Mouse (Mus musculus): ENCODE measurements around the gene Map7d1. TPM values are rescaled to one million over a fixed set of nuclear protein-coding genes. Genes with fewer than 3 reads are reported as not detected.

The Map7d1 gene
- polyA plus RNA-seq, 1 experiment from 2014 or later, result 80.9 TPM

DNA sequence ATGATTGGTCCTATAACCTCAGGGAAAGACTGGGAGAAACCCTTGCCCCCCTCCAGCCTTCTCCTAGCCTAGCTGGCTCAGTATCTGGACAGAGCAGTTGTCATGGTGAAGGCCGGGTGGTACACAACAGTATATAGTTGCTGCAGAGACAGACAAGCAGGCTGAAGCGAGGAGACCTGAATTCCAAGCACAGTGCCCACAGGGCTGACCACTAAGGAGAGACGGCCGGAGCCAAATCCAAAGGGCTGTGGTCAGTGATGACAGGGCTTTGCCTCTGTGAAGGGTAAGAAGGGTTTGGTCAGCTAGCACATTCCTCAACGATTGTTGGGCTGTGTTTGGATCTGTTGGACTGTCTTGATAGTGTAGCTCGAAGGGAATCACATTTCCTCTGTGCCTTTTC is 5.1 kb upstream of the Map7d1 start:
- no peaks in the 10 kb centered on the region for H3K9me3 ChIP-seq (ENCODE audit: control insufficient read depth, low read length)
- 0 out of 2 replicates have a peak overlapping the region, but pooled peaks have one; percentile 41 for H3K9ac ChIP-seq (ENCODE audit: low read length)
- H3K4me1 ChIP-seq (ENCODE audit: control insufficient read depth, insufficient read depth, low read length), result peaks cover 43% of the 10 kb centered on the region
- H3K4me3 ChIP-seq (ENCODE audit: low read depth, low read length), result no peak overlapping the region
- H3K27me3 ChIP-seq (ENCODE audit: control insufficient read depth, insufficient read depth, low read length), result no peaks in the 10 kb centered on the region
- WGBS, result 77% methylated on average over 6 of the region's 6 CpGs
- no peak for ATAC-seq (ENCODE audit: insufficient read depth, low FRiP score, low TSS enrichment)
- H3K27ac ChIP-seq (ENCODE audit: low read depth, low read length), result peak overlapping the region; percentile 79
- no peaks in the 10 kb centered on the region; the same call in 1 of the 2 replicates for H3K36me3 ChIP-seq (ENCODE audit: control insufficient read depth, insufficient read depth, low read length)
- H3K4me2 ChIP-seq (ENCODE audit: low read depth), result peak overlapping the region; percentile 10
- DNase-seq (ENCODE audit: low spot score), result no peak

DNA sequence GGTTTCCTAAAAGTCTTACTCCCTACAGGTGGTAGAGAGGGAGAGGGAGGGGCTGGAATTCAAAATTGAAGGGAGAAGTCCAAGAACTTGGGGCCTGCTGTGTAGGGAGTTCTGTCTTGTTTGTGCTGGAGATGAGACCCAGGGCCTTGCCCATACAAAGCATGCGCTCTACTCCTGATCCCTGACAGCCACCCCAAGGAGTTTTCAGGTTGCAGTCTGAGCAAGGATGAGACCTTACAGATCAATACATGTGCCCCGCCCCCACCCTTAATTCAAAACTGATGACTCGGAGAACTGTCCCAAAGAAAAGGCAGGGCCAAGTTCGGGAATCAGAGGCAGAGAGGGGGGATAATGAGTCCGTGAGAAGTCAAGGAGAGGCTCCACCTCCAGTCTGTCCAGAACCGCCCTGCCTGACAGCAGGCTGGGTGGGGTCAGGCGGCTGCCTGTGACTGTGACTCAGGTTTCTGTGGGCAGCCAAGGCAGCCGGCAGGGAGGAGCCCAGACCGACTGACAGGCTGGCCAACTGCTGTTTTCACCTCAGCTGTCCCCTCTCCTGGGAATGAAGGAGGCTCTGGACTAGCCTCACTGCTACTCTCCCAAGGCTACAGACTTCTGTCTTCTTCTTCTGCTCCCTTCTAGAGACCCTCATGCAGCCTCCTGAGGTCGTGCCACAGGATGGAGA is 4.5 kb upstream of the Map7d1 start:
- WGBS, result 8% methylated on average over 10 of the region's 10 CpGs
- H3K4me3 ChIP-seq (ENCODE audit: low read depth, low read length), result no peak overlapping the region
- no peaks in the 10 kb centered on the region for H3K9me3 ChIP-seq (ENCODE audit: control insufficient read depth, low read length)
- H3K27me3 ChIP-seq (ENCODE audit: control insufficient read depth, insufficient read depth, low read length), result no peaks in the 10 kb centered on the region
- H3K27ac ChIP-seq (ENCODE audit: low read depth, low read length), result peak overlapping the region; percentile 79
- H3K4me1 ChIP-seq (ENCODE audit: control insufficient read depth, insufficient read depth, low read length), result peaks cover 43% of the 10 kb centered on the region
- H3K36me3 ChIP-seq (ENCODE audit: control insufficient read depth, insufficient read depth, low read length), result no peaks in the 10 kb centered on the region; the same call in 1 of the 2 replicates
- H3K9ac ChIP-seq (ENCODE audit: low read length), result peak overlapping the region; percentile 41
- DNase-seq (ENCODE audit: low spot score), result peak; percentile 66
- peak overlapping the region; percentile 10 for H3K4me2 ChIP-seq (ENCODE audit: low read depth)
- ATAC-seq (ENCODE audit: insufficient read depth, low FRiP score, low TSS enrichment), result no peak

DNA sequence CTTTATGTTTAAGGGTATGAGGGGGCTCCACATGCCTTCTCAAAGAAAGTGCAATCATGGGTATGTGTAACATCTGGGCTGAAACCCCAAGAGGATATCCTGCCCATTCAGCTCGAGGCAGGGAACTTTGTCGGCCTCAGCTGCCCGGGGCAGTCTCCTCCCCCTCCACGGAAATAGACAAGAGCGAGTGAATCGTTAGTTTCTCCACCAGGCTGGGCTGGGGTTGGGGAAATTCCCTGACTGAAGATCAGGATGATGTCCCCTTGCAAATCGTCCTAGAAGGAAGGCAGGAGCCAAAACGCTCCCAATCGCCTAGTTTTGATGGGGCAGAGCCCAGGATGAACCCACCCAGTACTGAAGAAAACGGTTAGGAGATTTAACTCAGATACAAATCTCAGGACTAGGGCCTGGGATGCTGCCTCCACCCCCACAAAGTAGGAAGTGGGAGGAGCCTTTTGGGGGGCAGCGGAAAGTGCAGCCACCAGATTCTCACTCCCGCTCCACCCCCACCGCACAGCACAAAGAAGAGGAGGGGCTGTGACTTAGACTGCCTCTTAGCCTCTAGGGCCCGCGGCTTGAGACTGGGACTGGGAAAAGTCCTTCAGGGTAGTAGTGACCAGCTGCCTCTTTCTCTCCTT is 3.5 kb upstream of the Map7d1 start:
- H3K27me3 ChIP-seq (ENCODE audit: control insufficient read depth, insufficient read depth, low read length), result no peaks in the 10 kb centered on the region
- H3K4me2 ChIP-seq (ENCODE audit: low read depth), result peak overlapping the region; percentile 10
- ATAC-seq (ENCODE audit: insufficient read depth, low FRiP score, low TSS enrichment) (no peak), DNase-seq (ENCODE audit: low spot score) (peak; percentile 78)
- under 1% methylated on average over 15 of the region's 15 CpGs for WGBS
- peaks cover 43% of the 10 kb centered on the region for H3K4me1 ChIP-seq (ENCODE audit: control insufficient read depth, insufficient read depth, low read length)
- peak overlapping the region; percentile 6; the same call in 1 of the 2 replicates for H3K4me3 ChIP-seq (ENCODE audit: low read depth, low read length)
- peak overlapping the region; percentile 79 for H3K27ac ChIP-seq (ENCODE audit: low read depth, low read length)
- peak overlapping the region; percentile 9; the same call in 1 of the 2 replicates for H3K9ac ChIP-seq (ENCODE audit: low read length)
- no peaks in the 10 kb centered on the region for H3K9me3 ChIP-seq (ENCODE audit: control insufficient read depth, low read length)
- no peaks in the 10 kb centered on the region for H3K36me3 ChIP-seq (ENCODE audit: control insufficient read depth, insufficient read depth, low read length)

DNA sequence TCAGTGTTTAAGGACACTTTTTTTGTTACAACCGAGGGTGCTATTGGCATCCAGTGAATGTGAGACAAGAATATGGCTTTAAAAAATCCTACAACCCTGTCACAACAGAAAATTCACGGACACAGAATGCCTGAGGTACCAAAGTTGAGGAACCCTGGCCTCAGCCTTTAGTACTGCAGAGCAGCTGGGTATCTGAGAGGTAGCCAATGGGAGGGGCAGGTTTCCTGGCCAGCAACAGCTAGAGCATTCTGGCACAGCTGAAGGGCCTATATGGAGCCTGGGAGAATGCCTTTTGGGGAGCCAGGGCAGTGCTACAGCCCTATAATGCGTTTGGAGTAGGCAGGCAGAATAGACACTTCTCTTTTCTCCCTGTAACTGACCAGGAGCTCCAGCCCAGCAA is 2.9 kb upstream of the Map7d1 start:
- Histone ChIP-seq H3K27ac (ENCODE audit: low read depth, low read length) (peak overlapping the region; percentile 79), H3K27me3 (ENCODE audit: control insufficient read depth, insufficient read depth, low read length) (no peaks in the 10 kb centered on the region), H3K4me1 (ENCODE audit: control insufficient read depth, insufficient read depth, low read length) (peaks cover 49% of the 10 kb centered on the region), H3K9ac (ENCODE audit: low read length) (no peak overlapping the region; the same call in 1 of the 2 replicates), H3K36me3 (ENCODE audit: control insufficient read depth, insufficient read depth, low read length) (no peaks in the 10 kb centered on the region), H3K4me3 (ENCODE audit: low read depth, low read length) (no peak overlapping the region), H3K4me2 (ENCODE audit: low read depth) (peak overlapping the region; percentile 10; the same call in 1 of the 2 replicates), H3K9me3 (ENCODE audit: control insufficient read depth, low read length) (no peaks in the 10 kb centered on the region)
- WGBS, result 20% methylated on average over 3 of the region's 3 CpGs
- DNase-seq (ENCODE audit: low spot score), result no peak
- no peak for ATAC-seq (ENCODE audit: insufficient read depth, low FRiP score, low TSS enrichment)

DNA sequence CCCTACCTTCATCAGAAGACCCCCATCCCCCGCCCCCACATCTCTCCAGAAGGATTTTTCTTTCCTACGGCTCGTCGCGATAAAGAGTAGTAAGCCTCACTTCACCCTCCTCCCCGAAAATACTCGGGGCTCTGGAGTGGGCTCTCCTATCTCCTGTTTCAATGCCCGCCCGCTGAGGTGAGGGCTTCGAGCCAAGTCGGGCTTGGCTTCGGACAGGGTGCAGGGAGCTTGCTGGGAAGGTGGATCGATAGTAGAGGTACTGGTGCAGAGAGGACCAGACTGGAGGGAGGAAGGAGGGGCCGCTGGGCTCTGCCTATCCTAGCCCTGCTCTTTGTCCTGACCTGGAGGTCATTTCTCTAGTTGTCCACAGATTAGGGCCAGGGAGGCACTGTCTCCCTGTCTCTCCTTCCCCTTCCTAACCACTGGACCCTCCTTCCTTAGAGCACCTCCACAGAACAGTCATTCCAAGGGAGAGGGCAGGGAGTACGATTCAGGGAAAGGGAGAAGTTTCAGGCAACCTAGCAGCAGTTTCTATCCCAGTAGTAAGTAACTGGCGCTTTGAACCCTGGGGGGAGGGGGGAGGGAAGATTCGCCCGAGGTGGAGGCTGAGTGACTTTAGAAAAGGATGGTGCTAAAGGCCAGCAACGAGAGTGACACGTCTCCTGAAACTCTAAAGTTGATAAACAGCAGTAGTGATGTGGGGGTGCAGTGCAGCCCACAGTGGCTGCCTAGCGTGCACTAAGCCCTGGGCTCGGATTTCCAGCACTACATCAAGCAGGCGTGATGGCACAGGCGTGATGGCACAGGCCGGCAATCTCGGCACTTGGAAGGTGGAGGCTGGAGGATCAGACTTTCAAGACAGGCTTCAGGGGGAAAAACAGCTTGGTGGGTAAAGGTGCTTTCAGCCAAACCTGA is 1.1 kb upstream of the Map7d1 start:
- H3K36me3 ChIP-seq (ENCODE audit: control insufficient read depth, insufficient read depth, low read length), result no peaks in the 10 kb centered on the region
- DNase-seq (ENCODE audit: low spot score) (peak; percentile 58), ATAC-seq (ENCODE audit: insufficient read depth, low FRiP score, low TSS enrichment) (no peak)
- peak overlapping the region; percentile 98 for H3K4me3 ChIP-seq (ENCODE audit: low read depth, low read length)
- H3K27ac ChIP-seq (ENCODE audit: low read depth, low read length), result peak overlapping the region; percentile 96
- no peaks in the 10 kb centered on the region for H3K9me3 ChIP-seq (ENCODE audit: control insufficient read depth, low read length)
- H3K9ac ChIP-seq (ENCODE audit: low read length), result peak overlapping the region; percentile 97
- H3K27me3 ChIP-seq (ENCODE audit: control insufficient read depth, insufficient read depth, low read length), result no peaks in the 10 kb centered on the region
- H3K4me1 ChIP-seq (ENCODE audit: control insufficient read depth, insufficient read depth, low read length), result peaks cover 61% of the 10 kb centered on the region
- peak overlapping the region; percentile 96 for H3K4me2 ChIP-seq (ENCODE audit: low read depth)
- WGBS, result 5% methylated on average over 26 of the region's 26 CpGs

DNA sequence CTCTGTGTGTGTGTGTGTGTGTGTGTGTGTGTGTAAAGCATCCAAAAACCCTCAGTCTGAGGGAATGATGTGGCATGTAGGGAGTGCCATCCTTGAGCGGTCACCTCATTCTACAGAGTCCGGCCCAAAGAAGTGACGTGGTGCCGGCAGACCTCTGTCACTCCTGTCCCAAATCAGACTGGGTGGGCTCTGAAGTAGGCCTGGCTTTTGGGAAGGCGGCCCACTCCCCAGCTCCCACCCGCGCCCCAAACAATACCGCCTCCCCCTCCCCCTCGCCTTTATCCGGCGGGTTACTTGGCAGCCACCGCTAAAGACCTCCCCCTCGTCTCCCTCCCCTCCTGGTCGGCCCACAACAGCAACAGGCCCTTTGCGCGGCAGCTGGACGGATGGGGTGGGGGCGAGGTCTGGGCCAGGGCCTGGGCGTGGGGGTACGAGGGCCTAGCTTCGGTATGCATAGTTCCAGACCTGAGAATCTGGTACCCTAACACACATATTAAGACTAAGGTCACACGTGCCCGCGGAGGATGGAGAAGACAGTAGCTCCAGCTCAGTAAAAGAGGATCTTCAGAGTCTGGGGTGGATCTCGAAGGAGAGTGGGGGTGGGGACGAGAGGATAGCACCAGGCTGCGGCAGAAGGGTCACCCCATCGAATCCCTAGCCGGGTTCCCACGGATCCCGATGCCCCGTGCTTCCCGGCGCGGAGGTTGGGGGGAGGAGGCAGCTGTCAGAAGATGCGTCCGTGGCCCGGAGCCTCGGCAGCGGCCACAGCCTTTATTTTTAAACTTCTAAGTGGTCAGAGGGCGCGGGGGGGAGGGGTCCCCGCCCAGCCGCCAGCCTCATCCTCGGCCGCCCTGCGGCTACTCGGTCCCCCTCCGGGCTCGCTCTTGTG is 786 bp downstream of the Map7d1 start:
- peaks cover 64% of the 10 kb centered on the region for H3K4me1 ChIP-seq (ENCODE audit: control insufficient read depth, insufficient read depth, low read length)
- peak; percentile 17; the same call in 1 of the 2 replicates for ATAC-seq (ENCODE audit: insufficient read depth, low FRiP score, low TSS enrichment)

DNA sequence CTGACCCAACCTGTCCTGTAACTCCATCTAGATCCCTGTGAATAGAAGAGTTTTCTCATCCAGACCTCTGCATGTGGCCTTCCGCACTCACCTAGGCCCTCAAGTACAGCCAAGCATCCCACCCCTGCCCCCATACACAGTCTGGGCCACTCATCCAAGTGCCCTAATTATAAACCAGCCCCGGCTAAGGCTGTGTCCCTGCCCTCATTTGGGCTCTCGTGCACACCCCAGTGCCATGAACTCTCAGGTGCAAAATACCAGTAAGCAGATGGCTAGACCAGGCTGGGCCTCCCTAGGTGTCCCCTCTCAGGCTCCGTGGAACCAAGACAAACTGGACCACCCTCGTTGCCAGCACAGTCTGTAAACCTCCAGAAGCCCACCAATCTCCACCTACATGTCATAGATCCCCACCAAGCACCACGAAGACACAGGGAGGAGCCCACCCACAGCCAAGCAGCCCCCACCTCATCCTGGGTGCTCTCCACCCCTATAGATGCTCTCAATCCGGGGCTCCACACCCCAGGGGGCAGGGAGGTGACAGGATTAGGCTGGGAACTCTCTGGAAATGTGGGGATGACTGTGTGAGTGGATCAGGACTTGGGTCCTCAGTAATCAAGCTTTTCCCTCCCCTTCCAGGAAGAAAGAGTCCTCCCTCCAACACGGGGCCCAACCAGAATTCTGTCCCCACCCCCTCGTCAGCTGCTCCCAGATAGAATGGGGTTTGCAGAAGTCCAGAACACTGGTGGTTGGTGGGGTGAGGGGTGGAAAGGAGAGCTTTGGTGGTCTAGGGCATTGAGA is 1.6 kb downstream of the Map7d1 start:
- H3K4me2 ChIP-seq (ENCODE audit: low read depth), result peak overlapping the region; percentile 96
- peak overlapping the region; percentile 98 for H3K4me3 ChIP-seq (ENCODE audit: low read depth, low read length)
- 21% methylated on average over 9 of the region's 9 CpGs for WGBS
- ATAC-seq (ENCODE audit: insufficient read depth, low FRiP score, low TSS enrichment) (no peak), DNase-seq (ENCODE audit: low spot score) (no peak)
- H3K4me1 ChIP-seq (ENCODE audit: control insufficient read depth, insufficient read depth, low read length), result peaks cover 61% of the 10 kb centered on the region
- 0 out of 2 replicates have a peak overlapping the region, but pooled peaks have one; percentile 96 for H3K27ac ChIP-seq (ENCODE audit: low read depth, low read length)
- H3K9me3 ChIP-seq (ENCODE audit: control insufficient read depth, low read length), result no peaks in the 10 kb centered on the region
- H3K9ac ChIP-seq (ENCODE audit: low read length), result peak overlapping the region; percentile 97
- no peaks in the 10 kb centered on the region for H3K27me3 ChIP-seq (ENCODE audit: control insufficient read depth, insufficient read depth, low read length)
- peaks cover 4% of the 10 kb centered on the region; the same call in 1 of the 2 replicates for H3K36me3 ChIP-seq (ENCODE audit: control insufficient read depth, insufficient read depth, low read length)

More for the DNA sequence above, 786 bp downstream of the Map7d1 start:
- DNase-seq (ENCODE audit: low spot score), result peak; percentile 72
- H3K9ac ChIP-seq (ENCODE audit: low read length), result peak overlapping the region; percentile 97
- H3K36me3 ChIP-seq (ENCODE audit: control insufficient read depth, insufficient read depth, low read length), result peaks cover 4% of the 10 kb centered on the region; the same call in 1 of the 2 replicates
- H3K9me3 ChIP-seq (ENCODE audit: control insufficient read depth, low read length), result no peaks in the 10 kb centered on the region
- 0% methylated on average over 46 of the region's 50 CpGs for WGBS
- H3K4me3 ChIP-seq (ENCODE audit: low read depth, low read length), result peak overlapping the region; percentile 98
- peak overlapping the region; percentile 96 for H3K4me2 ChIP-seq (ENCODE audit: low read depth)
- H3K27ac ChIP-seq (ENCODE audit: low read depth, low read length), result peak overlapping the region; percentile 96
- no peaks in the 10 kb centered on the region for H3K27me3 ChIP-seq (ENCODE audit: control insufficient read depth, insufficient read depth, low read length)

Data from neural tube, embryonic 11.5 days (tissue).